Mouse (Mus musculus) intestine, embryonic 16.5 days (tissue): Measurements from ENCODE around the gene Trip6. TPM values are rescaled to one million over a fixed set of nuclear protein-coding genes. Genes with fewer than 3 reads are reported as not detected.

Experiments
- ATAC-seq: fragments of 200-750 bp; cut with Nextera tagmentation; 2 replicates; pipeline ENCODE4 v1.8.0; 2017; ENCODE audit warnings: moderate TSS enrichment, moderate library complexity
- H3K27ac ChIP-seq: fragments of 300-500 bp; sonication (generic); 2 replicates; pipeline ENCODE4 v1.5.1; 2014; ENCODE audit warnings: mild to moderate bottlenecking, low read length
- H3K27me3 ChIP-seq: fragments of 300-500 bp; sonication (generic); replicated peaks from 2 replicates; pipeline ENCODE4 v1.6.1; 2014; ENCODE audit warnings: low read length, control low read depth, mixed read lengths; ENCODE audit not compliant: control insufficient read depth, insufficient read depth
- H3K36me3 ChIP-seq: fragments of 300-500 bp; sonication (generic); 2 replicates; pipeline ENCODE4 v1.6.1; 2014; ENCODE audit warnings: low read length, control low read depth; ENCODE audit not compliant: control insufficient read depth, insufficient read depth
- H3K4me1 ChIP-seq: fragments of 300-500 bp; sonication (generic); 2 replicates; pipeline ENCODE4 v1.6.1; 2014; ENCODE audit warnings: low read length, control low read depth, mixed read lengths; ENCODE audit not compliant: control insufficient read depth, insufficient read depth
- H3K4me2 ChIP-seq: fragments of 300-500 bp; sonication (generic); 2 replicates; pipeline ENCODE4 v1.6.1; 2014; ENCODE audit warnings: low read depth, low read length, control low read depth
- H3K4me3 ChIP-seq: fragments of 300-500 bp; sonication (generic); 2 replicates; pipeline ENCODE4 v1.5.1; 2014; ENCODE audit warnings: mild to moderate bottlenecking, low read length
- H3K9ac ChIP-seq: fragments of 300-500 bp; sonication (generic); 2 replicates; pipeline ENCODE4 v1.6.1; 2014; ENCODE audit warnings: low read depth, low read length
- H3K9me3 ChIP-seq: fragments of 300-500 bp; sonication (generic); 2 replicates; pipeline ENCODE4 v1.6.1; 2016; ENCODE audit warnings: low read length, control low read depth; ENCODE audit not compliant: control insufficient read depth
- WGBS: fragments of 180-500 bp; shearing (Covaris S2); extraction: QIAGEN DNeasy Blood & Tissue Kit; methylation state at CpG from one replicate; pipeline ENCODE4 v1.1.7; 2014; 5-methylcytosine and 5-hydroxymethylcytosine counted together
- polyA plus RNA-seq: library from polyadenylated mRNA; unstranded; fragments of >200 nt; fragmentation: Nextera tagmentation; extraction: Ambion mirVana; gene quantifications from 2 replicates; pipeline ENCODE4 v1.2.1, GENCODE M21; 2015

Trip6 gene
- polyA plus RNA-seq, 1 experiment from 2014 or later = 68.0 TPM

DNA sequence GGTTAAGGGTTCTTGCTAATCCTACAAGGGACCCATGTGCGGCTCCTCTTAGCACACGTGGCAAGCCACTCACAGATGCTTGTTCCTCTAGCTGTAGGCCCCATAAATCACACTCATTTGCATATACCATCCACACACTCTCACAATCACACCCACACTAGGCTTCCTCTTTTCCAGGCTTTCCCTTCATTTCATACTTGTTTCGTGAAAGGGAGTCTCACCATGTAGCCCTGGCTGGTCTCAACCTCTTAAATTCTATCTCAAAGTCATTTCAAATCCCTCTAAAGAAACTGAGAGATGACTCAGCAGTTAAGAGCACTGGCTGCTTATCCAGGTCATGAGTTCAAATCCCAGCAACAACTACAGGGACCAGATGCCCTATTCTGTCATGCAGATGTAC, 8.4 kb downstream of the Trip6 start:
- Histone ChIP-seq H3K4me1 (peaks cover 19% of the 10 kb centered on the region), H3K9ac (peak overlapping the region; percentile 50), H3K9me3 (0 out of 2 replicates have a peak, but pooled peaks cover 3% of the 10 kb centered on the region), H3K36me3 (peaks cover 28% of the 10 kb centered on the region), H3K27ac (no peak overlapping the region), H3K27me3 (no peaks in the 10 kb centered on the region), H3K4me3 (peak overlapping the region; percentile 88), H3K4me2 (peak overlapping the region; percentile 57)
- no peak for ATAC-seq
- WGBS = 46% methylated on average over 3 of the region's 3 CpGs

DNA sequence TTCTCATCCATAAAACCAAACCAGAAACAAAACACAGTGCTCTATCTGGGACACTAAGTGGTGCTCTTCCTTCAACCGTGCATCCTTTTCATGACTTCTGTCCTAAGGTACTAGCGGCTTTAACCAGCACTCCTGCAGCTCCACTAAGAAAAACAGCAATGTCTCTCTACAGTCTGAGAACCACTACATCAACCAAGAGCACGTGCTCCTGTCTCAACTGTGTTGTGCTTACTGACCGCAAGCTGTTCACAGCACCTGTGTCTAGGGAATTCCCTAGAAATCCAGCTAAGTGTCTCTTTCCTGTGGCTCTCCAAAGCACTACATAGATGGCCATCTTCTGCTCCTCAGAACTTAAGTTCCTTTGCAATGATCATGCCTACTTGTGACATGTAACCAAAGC, 9.4 kb downstream of the Trip6 start:
- H3K4me2 ChIP-seq = peak overlapping the region; percentile 57; the same call in 1 of the 2 replicates
- 0 out of 2 replicates have a peak, but pooled peaks cover 3% of the 10 kb centered on the region for H3K9me3 ChIP-seq
- peak overlapping the region; percentile 5; the same call in 1 of the 2 replicates for H3K4me3 ChIP-seq
- WGBS = 54% methylated on average over 4 of the region's 4 CpGs
- no peak overlapping the region for H3K9ac ChIP-seq
- peaks cover 29% of the 10 kb centered on the region for H3K36me3 ChIP-seq
- no peak overlapping the region for H3K27ac ChIP-seq
- no peaks in the 10 kb centered on the region for H3K27me3 ChIP-seq
- ATAC-seq = no peak
- H3K4me1 ChIP-seq = peaks cover 19% of the 10 kb centered on the region

DNA sequence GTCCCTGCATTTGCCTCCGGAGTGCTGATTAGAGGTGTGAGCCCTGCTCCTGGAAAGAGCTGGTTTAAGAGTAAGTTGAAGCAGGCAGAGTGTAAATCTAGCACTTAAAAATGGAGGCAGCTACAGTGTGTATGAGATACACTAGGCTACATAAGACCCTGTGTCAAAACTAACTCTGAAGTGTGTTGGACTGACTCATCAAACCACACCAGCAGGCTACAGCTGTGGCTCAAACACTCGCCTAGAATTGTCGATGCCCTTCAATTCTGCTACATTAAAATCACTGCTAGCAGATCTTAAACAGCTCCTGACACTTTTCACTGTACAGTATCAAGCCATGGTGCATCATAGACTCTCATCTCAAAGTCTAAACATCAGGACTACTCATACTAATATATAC, 10.0 kb downstream of the Trip6 start:
- Histone ChIP-seq H3K4me1 (peaks cover 19% of the 10 kb centered on the region), H3K4me3 (no peak overlapping the region), H3K9me3 (0 out of 2 replicates have a peak, but pooled peaks cover 3% of the 10 kb centered on the region), H3K4me2 (no peak overlapping the region), H3K27ac (no peak overlapping the region), H3K9ac (no peak overlapping the region), H3K36me3 (peaks cover 23% of the 10 kb centered on the region), H3K27me3 (no peaks in the 10 kb centered on the region)
- no peak for ATAC-seq
- 64% methylated on average over 3 of the region's 3 CpGs for WGBS

DNA sequence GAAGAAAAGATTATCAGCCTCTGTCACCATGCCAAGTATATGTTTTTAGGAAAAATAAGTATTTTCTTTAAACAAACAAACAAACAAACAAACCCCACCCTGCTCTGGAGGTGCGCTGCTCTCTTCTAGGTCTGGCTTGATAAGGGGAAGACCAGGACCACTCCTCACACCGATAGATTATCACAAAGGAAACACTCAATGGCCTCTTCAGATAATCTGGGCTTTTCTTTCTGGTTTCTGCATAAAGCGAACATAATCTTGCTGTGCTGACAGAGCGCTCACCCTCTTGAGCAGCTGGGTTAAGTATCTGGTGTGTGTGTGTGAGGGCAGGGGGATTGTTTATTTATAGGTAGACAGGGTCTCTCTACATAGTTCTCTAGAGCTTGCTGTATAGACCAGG, 10.6 kb downstream of the Trip6 start:
- no peak overlapping the region for H3K27ac ChIP-seq

DNA sequence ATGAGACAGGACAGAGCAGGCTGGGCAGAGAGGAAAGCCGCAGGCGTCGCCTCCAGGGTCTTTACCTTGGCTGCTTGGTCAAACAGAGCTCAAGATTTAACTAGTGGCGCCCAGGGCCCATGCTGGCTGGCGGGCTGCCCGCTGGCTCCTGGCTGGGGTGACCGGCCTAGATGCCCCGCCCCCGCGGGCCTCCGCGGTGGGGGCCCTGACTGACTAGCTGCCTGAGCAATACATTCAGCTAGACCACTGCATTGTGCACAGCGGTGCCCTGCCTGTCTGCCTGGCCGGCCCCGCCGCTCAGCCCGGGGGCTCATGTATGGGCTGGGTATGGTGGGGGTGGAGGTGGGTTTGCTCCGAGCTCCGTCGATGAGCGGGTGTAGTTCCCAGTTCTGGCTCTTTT, 13.0 kb downstream of the Trip6 start:
- Histone ChIP-seq H3K9me3 (no peaks in the 10 kb centered on the region), H3K27me3 (no peaks in the 10 kb centered on the region)
- ATAC-seq = no peak

More for the DNA sequence above, 10.6 kb downstream of the Trip6 start:
- Histone ChIP-seq H3K4me2 (no peak overlapping the region), H3K36me3 (peaks cover 21% of the 10 kb centered on the region), H3K9ac (no peak overlapping the region), H3K4me3 (no peak overlapping the region), H3K9me3 (0 out of 2 replicates have a peak, but pooled peaks cover 3% of the 10 kb centered on the region), H3K27me3 (no peaks in the 10 kb centered on the region), H3K4me1 (peaks cover 19% of the 10 kb centered on the region)
- WGBS = 71% methylated on average over 4 of the region's 4 CpGs
- no peak for ATAC-seq

DNA sequence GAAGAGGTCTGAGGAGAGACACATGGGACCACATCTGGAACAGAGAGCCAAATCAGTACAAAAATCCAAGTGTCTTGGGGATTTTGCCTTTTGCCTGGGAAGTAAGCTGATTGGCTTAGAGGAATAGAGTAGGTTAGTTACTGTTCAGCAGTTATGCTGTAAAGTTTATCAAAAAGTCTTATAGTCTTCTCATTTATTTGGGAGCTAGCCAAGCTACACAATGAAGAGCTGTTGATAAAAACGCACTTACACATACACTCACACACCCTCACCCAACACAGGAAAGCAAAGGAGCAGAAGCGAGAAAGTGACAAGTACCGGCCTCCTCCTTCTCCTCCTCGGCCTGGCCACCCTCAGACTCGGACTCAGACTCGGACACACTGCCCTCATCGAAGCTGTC, 15.0 kb downstream of the Trip6 start:
- 91% methylated on average over 7 of the region's 7 CpGs for WGBS
- no peak overlapping the region for H3K4me3 ChIP-seq
- no peak overlapping the region for H3K4me2 ChIP-seq
- ATAC-seq = no peak
- peaks cover 12% of the 10 kb centered on the region for H3K4me1 ChIP-seq
- H3K36me3 ChIP-seq = peaks cover 48% of the 10 kb centered on the region
- no peak overlapping the region for H3K9ac ChIP-seq
- no peaks in the 10 kb centered on the region for H3K9me3 ChIP-seq
- no peak overlapping the region for H3K27ac ChIP-seq
- no peaks in the 10 kb centered on the region for H3K27me3 ChIP-seq

More for the DNA sequence above, 13.0 kb downstream of the Trip6 start:
- Histone ChIP-seq H3K4me1 (peaks cover 18% of the 10 kb centered on the region), H3K36me3 (peaks cover 36% of the 10 kb centered on the region), H3K27ac (no peak overlapping the region), H3K4me3 (no peak overlapping the region), H3K4me2 (no peak overlapping the region), H3K9ac (no peak overlapping the region)
- 77% methylated on average over 20 of the region's 21 CpGs for WGBS

DNA sequence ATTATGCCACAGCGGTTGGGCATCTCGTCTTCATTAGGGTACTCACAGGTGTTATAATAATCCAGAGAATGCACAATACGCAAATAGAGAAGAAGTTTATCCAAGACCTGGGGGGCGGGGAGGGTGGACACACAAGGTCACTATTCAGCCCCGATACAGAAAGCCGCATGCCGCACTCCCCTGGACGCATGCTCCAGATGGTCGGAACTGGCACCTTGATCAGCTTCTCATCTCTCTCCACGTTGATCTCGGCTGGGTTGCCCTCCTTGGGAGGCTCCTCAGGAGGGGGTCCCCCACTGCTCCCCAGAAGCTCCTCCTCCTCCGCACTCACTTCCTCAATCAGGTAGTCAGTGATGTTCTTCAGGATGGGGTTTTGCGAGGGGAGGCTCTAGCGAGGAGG, 17.1 kb downstream of the Trip6 start:
- ATAC-seq = no peak
- H3K27ac ChIP-seq = no peak overlapping the region
- WGBS = 90% methylated on average over 14 of the region's 14 CpGs
- H3K9me3 ChIP-seq = no peaks in the 10 kb centered on the region
- no peak overlapping the region for H3K4me2 ChIP-seq
- peaks cover 40% of the 10 kb centered on the region for H3K36me3 ChIP-seq
- peaks cover 16% of the 10 kb centered on the region for H3K4me1 ChIP-seq
- no peaks in the 10 kb centered on the region for H3K27me3 ChIP-seq
- no peak overlapping the region for H3K4me3 ChIP-seq
- no peak overlapping the region for H3K9ac ChIP-seq

DNA sequence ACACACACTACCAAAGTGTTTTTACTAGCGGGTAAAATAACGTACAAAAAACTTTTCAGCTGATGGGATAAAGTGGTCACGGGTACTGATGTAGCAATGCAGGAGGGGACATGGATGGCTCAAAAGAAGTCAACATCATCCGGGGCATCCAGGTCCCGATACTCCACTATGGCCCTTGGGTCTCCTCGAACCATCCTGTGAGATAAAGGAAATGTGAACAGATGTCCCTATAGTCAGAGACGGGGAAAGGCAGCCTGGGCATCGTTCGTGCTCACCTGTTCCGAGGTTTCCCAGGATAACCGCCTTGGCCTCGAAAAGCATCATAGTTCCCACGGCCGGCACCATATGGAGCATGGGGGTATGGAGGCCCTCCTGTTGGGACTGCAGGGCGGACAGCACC, 18.5 kb downstream of the Trip6 start:
- H3K27me3 ChIP-seq = peaks cover 3% of the 10 kb centered on the region
- WGBS = 91% methylated on average over 15 of the region's 15 CpGs
- no peak overlapping the region for H3K9ac ChIP-seq
- H3K4me2 ChIP-seq = no peak overlapping the region
- H3K4me3 ChIP-seq = no peak overlapping the region
- no peaks in the 10 kb centered on the region for H3K9me3 ChIP-seq
- peaks cover 19% of the 10 kb centered on the region for H3K4me1 ChIP-seq
- ATAC-seq = no peak
- no peak overlapping the region for H3K27ac ChIP-seq
- H3K36me3 ChIP-seq = peaks cover 40% of the 10 kb centered on the region

DNA sequence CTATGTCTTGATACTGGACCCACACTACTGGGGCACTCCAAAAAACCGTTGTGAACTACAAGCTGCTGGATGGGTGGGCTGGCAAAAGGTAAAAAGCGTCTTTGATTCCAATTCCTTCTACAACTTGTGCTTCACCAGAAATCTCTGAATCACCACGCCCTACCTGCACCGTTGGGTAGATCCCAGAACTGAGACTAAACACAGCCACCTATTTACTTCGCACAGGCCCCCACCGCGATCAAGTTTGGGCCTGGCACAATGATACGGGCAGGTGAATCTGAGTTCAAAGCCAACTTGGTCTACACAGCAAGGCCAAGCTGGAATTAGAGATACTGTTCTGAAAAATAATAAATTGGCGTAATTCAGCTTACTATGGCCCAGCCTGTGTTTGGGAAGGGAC, 18.9 kb downstream of the Trip6 start:
- peak overlapping the region; percentile 99 for H3K4me2 ChIP-seq
- peaks cover 3% of the 10 kb centered on the region for H3K27me3 ChIP-seq
- H3K4me3 ChIP-seq = peak overlapping the region; percentile 69
- no peaks in the 10 kb centered on the region for H3K9me3 ChIP-seq
- H3K36me3 ChIP-seq = peaks cover 37% of the 10 kb centered on the region
- 76% methylated on average over 9 of the region's 9 CpGs for WGBS
- H3K4me1 ChIP-seq = peaks cover 21% of the 10 kb centered on the region
- peak overlapping the region; percentile 76 for H3K9ac ChIP-seq
- H3K27ac ChIP-seq = peak overlapping the region; percentile 84
- no peak for ATAC-seq

DNA sequence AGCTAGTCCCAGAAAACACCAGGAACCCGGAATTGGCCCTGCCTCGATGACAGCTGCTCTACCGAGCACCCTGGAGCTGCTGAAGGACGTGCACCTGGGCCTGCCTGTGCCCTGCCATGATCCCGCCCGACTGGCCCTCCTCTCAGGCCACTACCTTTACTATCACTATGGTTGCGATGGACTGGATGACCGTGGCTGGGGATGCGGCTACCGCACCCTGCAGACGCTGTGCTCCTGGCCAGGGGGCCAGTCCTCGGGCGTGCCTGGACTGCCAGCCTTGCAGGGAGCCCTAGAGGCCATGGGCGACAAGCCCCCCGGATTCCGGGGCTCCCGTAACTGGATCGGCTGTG, 19.5 kb downstream of the Trip6 start:
- Histone ChIP-seq H3K36me3 (peaks cover 33% of the 10 kb centered on the region), H3K4me3 (peak overlapping the region; percentile 69), H3K4me2 (peak overlapping the region; percentile 99), H3K4me1 (peaks cover 25% of the 10 kb centered on the region), H3K9me3 (no peaks in the 10 kb centered on the region), H3K27me3 (peaks cover 3% of the 10 kb centered on the region), H3K9ac (peak overlapping the region; percentile 76), H3K27ac (peak overlapping the region; percentile 84)
- ATAC-seq = peak; percentile 53
- WGBS = 11% methylated on average over 18 of the region's 18 CpGs
